Mouse (Mus musculus) kidney, adult 2 months (tissue): ENCODE measurements around the gene Gars.

ENCODE experiments used
- CTCF ChIP-seq: fragments of 200-500 bp; conservative IDR thresholded peaks from 2 replicates; pipeline ENCODE4 v1.5.1; 2011; ENCODE audit warnings: low read depth, mild to moderate bottlenecking, control low read depth, low read length, moderate library complexity, mixed read lengths; ENCODE audit not compliant: insufficient read depth, insufficient read length
- POLR2A ChIP-seq: fragments of 200-500 bp; IDR thresholded peaks from one replicate; pipeline ENCODE4 v1.6.1; 2011; ENCODE audit warnings: low read depth, low read length, control low read depth

DNA sequence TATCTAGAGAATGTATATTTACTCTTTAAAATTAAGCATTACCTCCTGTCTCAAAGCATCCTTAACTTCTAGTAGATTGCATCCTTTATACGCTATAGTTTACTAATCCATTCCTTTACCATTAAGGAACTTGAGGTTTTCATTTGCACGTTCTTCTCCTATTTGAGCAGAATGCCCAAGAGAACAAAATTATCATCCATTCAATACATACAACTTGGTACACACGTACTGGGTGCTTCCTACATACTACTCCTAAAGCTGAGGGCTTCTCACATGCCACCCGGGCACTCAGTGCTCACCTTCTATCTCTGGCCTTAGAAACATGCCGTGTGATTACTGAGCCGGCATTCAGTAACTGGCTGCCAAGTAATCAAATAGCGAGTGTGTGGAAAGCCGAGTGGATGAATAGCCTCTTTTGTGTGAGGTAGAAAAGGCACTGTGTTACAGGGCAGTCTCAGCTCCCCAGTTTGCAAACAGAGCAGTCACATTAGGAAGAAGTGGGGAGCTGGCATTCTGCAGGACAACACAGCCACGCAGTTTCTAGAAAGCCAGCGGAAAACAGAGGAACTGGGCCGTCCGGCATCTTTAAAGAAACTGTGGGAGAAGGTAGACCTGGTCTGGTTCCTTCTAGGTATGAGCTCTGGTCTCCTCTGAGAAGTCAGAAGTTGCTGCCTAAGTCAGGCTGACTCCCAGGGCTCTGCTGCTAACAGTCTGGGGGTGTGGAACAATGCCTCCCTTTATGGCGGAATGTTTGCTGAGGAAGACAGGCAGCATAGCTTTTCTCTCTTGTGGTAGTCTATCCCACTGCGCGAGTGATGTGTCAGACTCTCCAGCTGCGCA, 28.2 kb upstream of the Gars start:
- TF ChIP-seq CTCF (no peak), POLR2A (no peak)
